Mouse (Mus musculus) heart, adult 9 months (tissue): ENCODE data around the gene Lrrc32.

Experiments used
- DNase-seq, 2 experiments: peaks; one replicate each; pipeline ENCODE4 v3.0.0; 2022; ENCODE audit warnings: low spot score in 2 of 2

The Lrrc32 gene

GRCm38 (mm10) chr7:98488398-98489130 lies 519 bp upstream of the Lrrc32 start:
- DNase-seq, result no peak

DNA sequence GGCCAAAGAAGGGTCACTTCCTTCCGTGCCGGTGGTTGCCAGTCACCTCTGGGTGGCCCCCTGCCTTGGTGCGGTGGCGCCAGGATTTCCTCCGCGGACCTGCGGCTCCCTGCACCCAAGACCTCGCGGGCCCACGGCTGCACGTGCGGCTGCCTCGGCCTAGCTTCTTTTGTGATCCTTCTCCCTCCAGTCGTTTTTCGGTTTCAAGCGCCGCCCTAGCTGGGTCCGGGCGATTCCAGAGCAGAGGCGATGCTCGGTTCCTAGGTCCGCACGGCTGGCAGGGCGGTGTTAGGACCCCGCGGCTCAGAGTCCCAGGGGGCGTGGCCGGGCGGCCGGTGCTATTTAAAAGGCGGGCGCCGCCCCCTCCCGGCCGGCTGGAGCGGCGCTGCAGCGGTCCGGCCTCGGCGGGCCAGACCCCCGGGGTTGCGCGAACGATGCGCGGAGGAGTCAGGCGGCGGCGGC lies 571 bp downstream of the Lrrc32 start:
- peak; percentile 82 to 83 for DNase-seq

- DNase-seq, result no peak
Observed at GRCm38 (mm10) chr7:98490328-98490727, 1.2 kb downstream of the Lrrc32 start.

DNA sequence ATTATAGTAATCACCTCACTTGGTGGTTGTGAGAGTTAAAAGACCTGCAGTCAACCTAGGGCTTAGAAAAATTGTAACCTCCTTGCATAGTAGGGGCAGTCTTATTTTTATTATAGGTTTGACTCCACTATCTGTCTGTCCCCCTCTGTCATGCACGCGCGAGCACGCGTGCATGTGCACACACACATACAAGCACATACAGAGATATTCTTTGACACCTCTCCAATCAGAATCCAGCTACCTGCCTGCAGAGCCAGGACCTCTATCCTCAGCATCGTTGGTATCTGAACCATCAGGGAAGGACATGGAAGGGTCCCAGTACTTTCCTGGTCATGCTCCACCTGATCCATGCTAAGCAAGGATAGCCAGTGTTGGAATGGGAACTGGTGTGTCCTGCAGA lies 1.8 kb downstream of the Lrrc32 start:
- no peak for DNase-seq

DNA sequence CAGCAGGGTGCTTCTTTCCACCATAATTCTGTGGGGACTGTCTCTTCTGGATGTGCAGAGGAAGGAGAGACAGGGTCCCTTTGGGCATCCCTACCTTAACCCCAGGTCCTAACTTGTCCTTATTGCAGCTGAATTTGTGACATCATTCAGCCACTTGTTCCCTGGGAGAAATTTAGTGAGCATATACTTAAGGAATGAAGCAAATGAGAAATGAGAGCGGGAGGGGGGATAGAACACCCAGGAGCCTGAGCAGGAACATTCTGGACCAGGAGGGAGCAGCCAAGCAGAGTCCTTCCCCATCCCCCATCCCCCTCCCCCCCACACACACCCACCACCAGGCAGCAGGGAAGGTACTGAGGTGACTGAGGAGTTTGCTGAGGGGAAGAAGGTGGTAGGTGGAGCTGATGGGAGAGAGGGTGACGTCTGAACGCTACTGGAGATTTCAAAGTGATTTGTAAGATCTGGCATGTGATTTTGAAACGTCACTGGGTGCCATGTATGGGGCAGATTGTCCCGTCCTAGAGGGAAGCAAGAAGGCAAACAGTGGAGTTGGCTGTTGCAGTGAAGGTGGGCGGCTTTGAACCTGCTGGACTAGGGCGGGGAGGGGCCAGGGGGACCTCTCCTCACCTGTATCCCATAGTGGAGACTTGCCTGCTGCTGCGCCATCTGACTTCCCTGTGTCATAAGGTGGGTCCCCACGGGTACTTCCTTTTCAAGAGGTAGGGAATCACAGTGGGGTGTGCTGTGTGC lies 2.5 kb downstream of the Lrrc32 start:
- no peak for DNase-seq

DNA sequence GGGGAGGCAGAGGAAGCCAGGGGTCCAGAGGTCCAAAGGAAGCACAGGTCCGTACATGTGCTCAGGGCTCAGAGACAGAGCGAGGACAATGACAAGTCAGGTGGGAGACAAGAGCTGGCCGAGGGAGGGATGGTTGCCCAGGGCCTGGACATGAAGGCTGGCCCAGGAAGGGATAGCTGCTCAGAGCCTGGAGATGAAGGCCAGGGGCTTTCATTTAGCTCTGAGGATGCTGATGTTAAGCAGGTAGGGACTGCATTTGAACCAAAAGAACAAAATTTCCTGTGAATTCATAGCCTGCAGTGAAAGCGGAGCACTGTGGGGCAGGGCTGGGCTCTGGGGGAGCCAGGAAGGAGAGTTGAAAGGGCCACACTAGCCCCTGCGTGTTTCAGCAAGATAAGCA lies 3.2 kb downstream of the Lrrc32 start:
- no peak for DNase-seq

DNA sequence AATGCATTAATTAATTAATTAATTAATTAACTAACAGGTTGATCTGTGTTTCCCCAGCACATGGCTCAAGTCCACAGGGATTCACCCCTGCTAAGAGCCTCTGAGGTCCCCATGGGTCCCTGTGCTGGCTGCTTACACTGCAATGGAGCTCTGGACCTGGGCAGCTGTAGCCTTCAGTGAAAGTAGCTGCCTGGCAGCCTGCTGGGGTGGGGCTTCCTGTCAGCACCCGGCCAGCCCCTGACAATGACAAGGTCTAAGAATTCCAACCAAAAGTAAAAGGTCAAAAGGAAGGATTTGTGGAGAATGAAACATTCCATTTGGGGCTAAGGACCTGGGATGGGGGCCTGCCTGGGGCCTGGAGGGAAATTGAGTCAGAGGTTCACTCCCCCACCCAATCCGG lies 4.2 kb downstream of the Lrrc32 start:
- DNase-seq, result peak; percentile 62

DNA sequence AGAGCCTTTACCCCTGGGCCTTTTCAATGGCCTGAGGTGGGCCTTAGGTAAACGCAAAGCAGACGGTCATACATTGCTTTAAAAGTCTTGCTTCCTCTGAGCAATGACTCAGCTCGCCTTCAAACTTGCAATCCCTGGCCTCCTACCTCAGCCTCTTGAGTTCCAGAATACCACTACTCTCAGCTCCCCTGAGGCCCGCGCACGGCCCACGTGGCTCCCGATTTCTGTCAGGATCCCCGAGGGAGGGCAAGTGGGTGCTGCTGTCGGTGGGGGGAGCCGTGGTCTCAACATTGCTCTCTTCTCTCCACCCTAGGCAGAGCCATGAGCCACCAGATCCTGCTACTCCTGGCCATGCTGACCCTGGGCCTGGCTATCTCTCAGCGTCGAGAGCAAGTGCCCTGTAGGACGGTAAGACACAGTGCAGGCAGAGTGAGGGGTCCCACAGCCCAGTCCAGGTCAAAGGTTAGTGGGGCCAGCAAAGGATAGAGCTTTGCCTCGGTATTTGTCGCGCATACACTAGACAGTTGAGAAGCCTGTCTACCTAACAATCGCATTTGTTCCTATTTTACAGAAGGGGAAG lies 4.9 kb downstream of the Lrrc32 start:
- no peak for DNase-seq

DNA sequence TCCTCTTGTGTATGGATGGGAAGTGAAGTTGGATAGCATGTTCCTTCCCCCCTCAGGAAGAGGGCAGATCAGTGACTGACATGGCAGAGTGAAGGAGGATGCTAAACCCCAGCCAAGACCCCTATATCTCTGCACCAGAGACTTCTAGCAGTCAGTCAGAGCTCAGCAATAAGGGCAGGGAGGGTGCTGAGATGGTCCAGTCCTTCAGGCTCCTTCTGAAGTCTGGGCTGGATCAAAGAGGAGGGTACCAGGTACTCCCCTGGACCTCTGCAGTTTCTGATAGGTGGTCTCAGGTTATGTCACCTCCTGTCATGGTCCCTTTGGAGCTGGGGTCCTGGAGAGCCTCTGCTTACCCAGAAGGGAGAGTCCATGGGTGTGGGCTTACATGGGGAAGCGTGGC lies 6.5 kb downstream of the Lrrc32 start:
- no peak for DNase-seq

DNA sequence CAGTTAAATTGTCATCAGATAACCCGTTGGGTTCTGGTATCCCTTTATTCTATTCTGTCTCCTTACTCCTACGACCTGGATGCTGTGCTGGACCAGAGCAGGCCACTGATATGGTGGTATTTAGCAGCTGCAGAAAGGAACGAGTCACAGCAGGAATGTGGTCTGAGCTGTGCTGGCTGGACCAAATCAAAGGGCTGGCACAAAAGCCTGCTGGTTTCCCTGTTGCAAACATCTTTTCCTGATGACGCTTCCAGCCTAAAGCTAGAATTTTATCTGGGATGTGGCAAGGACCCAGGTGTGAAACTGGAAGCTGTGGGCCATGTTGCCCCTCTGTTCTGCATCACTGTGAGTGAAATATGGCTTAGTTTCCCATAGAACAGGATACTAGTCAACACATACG lies 8.4 kb downstream of the Lrrc32 start:
- DNase-seq, result no peak

DNA sequence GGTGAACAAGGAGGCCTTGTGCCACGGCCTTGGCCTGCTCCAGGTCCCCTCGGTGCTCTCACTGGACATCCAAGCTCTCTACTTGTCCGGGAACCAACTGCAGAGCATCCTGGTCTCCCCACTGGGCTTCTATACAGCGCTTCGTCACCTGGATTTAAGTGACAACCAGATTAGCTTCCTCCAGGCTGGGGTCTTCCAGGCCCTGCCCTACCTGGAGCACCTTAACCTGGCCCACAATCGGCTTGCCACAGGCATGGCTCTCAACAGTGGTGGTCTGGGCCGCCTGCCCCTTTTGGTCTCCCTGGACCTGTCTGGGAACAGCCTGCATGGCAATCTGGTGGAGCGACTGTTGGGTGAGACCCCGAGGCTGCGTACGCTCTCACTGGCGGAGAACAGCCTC lies 9.0 kb downstream of the Lrrc32 start:
- no peak for DNase-seq

DNA sequence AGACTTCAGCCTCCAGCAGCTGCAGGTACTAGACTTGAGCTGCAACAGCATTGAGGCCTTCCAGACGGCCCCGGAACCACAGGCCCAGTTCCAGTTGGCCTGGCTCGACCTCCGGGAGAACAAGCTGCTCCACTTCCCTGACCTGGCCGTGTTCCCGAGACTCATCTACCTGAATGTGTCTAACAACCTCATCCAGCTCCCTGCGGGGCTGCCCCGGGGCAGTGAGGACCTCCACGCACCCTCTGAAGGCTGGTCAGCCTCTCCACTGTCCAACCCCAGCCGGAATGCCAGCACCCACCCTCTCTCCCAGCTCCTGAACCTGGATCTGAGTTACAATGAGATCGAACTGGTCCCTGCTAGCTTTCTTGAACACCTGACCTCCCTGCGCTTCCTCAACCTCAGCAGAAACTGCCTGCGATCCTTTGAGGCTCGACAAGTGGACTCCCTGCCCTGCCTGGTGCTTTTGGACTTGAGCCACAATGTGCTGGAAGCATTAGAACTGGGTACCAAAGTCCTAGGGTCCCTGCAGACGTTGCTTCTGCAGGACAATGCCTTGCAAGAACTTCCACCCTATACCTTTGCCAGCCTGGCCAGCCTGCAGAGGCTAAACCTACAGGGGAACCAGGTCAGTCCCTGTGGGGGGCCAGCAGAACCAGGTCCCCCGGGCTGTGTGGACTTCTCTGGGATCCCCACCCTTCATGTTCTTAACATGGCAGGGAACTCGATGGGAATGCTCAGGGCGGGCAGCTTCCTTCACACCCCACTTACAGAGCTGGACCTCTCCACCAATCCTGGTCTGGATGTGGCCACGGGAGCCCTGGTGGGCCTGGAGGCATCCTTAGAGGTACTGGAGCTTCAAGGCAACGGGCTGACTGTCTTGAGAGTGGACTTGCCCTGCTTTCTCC lies 9.8 kb downstream of the Lrrc32 start:
- DNase-seq, result no peak

GRCm38 (mm10) chr7:98499561-98500292 lies 10.6 kb downstream of the Lrrc32 start:
- DNase-seq, result no peak

GRCm38 (mm10) chr7:98500470-98500869 lies 11.4 kb downstream of the Lrrc32 start:
- peak; percentile 89 for DNase-seq

DNA sequence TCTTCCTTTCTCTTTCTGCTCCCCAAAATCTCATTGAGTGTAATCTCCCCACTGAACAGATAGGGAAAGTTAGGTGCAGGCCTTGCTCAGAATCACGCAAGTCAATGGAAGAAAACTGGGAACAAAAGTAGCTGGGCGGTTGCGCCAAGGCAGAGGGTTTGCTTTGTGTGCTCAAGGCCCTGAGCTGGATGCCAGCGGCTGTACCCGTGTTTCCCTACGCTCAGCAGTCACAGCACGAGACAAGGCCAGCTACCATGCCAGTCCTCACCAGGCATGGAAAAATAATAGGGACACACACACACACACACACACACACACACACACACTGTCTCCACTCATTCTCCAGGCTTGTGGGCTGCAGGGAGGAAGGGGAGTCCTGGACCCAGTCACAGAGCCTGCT lies 12.0 kb downstream of the Lrrc32 start:
- no peak for DNase-seq

- no peak for DNase-seq
Observed at GRCm38 (mm10) chr7:98502921-98503320, 13.8 kb downstream of the Lrrc32 start.

DNA sequence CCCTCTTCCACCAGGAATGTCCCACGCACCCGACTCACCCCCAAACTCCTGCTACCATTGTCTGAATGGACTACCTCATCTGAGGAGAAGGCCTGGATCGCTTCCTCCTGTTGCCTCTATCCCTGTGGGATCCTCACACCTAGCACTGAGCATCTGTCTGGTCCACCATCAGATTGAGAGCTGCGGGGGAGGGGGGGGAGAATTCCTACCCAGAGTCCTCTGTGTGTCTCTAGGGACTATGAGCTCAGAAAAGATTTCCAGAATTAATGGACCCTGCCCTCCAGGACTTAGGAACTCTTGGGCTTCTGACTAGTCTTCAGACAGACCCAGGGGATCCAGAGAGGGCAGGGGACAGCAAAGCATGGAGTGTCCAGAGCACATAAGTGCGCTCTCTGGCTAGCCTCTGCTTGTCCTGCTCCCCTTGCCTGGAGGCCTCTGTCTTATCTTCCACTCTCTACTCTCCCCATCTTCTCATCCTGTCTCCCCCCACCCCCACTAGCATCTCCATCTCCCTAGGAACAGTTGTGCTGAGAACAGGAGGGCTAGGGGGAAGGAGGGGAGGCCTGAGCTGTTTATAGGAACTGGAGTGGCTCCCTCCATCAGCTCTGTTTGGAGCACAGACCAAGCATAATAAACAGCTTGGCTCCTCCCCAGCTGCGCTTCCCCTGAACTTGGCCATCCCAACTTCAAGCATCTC lies 15.0 kb downstream of the Lrrc32 start:
- peak; percentile 69 to 73 for DNase-seq

DNA sequence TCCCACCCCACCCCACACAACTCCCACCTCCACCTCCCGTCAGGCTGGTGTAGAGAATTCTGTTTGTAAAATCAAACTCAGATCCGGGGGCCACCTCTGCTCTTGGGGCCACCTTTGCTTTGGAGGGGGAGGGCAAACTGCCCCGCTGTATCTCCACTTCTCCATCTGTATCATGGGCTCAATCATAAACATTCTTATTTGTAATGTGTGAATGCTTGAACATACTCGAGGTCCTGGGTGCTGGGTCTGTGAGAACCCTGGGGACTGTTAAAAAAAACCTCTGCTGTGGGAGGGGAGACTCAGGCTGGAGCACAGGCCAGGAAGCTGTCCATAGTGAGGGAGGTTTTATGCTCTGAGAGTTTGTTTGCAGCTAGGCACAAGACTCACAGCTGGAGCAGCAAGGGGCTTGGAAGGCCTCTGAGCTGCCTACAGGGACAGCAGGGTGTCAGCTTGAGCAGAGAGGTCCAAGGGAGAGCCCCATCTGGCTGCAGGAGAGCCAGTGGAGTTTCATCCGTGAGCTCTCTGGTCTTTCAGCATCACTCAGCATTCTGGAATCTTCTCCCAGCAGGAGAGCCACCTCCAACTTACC lies 15.7 kb downstream of the Lrrc32 start:
- DNase-seq, result peak; percentile 72 to 78

DNA sequence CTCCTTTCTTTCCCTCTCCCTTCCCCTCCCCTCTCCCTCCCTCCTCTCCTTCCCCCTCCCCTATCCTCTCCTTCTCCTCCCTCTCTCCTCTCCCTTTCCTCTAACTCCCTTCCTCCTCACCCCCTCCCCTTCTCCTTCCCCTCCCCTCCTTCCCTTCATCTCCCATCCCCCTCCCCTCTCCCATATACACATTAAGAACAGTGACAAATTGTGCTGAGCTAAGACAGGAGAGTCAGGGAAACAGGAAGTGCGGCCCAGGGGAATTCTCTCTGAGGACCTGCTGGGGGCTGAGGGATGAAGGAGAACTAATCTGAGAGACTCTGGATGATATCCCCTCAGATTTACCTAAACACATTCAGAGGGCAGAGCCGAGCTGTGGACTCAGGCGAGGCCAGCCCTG lies 16.6 kb downstream of the Lrrc32 start:
- no peak for DNase-seq
